Mouse (Mus musculus) liver, embryonic 13.5 days (tissue): ENCODE results near the gene Bgn. TPM values are rescaled to one million over a fixed set of nuclear protein-coding genes. Genes with fewer than 3 reads are reported as not detected.

Experiments
- ATAC-seq: fragments of 200-750 bp; cut with Nextera tagmentation; 2 replicates; pipeline ENCODE4 v1.8.0; 2017; ENCODE audit warnings: low read depth, mild to moderate bottlenecking, moderate number of reproducible peaks, moderate library complexity
- DNase-seq: peaks from one replicate; pipeline ENCODE4 v3.0.0; 2022
- H3K27ac ChIP-seq: fragments of 300-500 bp; sonication (generic); 2 replicates; pipeline ENCODE4 v1.5.1; 2015; ENCODE audit warnings: moderate library complexity, mild to moderate bottlenecking, inconsistent platforms
- H3K27me3 ChIP-seq: fragments of 300-500 bp; sonication (generic); 2 replicates; pipeline ENCODE4 v1.6.1; 2015; ENCODE audit warnings: mild to moderate bottlenecking, inconsistent platforms
- H3K36me3 ChIP-seq: fragments of 300-500 bp; sonication (generic); 2 replicates; pipeline ENCODE4 v1.6.1; 2015; ENCODE audit warnings: mild to moderate bottlenecking, inconsistent platforms
- H3K4me1 ChIP-seq: fragments of 300-500 bp; sonication (generic); replicated peaks from 2 replicates; pipeline ENCODE4 v1.6.1; 2015; ENCODE audit warnings: inconsistent platforms
- H3K4me2 ChIP-seq: fragments of 300-500 bp; sonication (generic); 2 replicates; pipeline ENCODE4 v1.6.1; 2015; ENCODE audit warnings: inconsistent platforms, mild to moderate bottlenecking, moderate library complexity
- H3K4me3 ChIP-seq: fragments of 300-500 bp; sonication (generic); replicated peaks from 2 replicates; pipeline ENCODE4 v1.5.1; 2015; ENCODE audit warnings: mild to moderate bottlenecking, inconsistent platforms
- H3K9ac ChIP-seq: fragments of 300-500 bp; sonication (generic); 2 replicates; pipeline ENCODE4 v1.6.1; 2015; ENCODE audit warnings: mild to moderate bottlenecking, inconsistent platforms
- H3K9me3 ChIP-seq: fragments of 300-500 bp; sonication (generic); replicated peaks from 2 replicates; pipeline ENCODE4 v1.6.1; 2016; ENCODE audit warnings: inconsistent platforms
- WGBS: fragments of 180-500 bp; shearing (Covaris S2); methylation state at CpG from one replicate; pipeline ENCODE4 v1.1.7; 2015; ENCODE audit not compliant: insufficient replicate concordance; 5-methylcytosine and 5-hydroxymethylcytosine counted together
- polyA plus RNA-seq: library from polyadenylated mRNA; unstranded; fragments of >200 nt; fragmentation: Nextera tagmentation; extraction: Ambion mirVana; gene quantifications from 2 replicates; pipeline ENCODE4 v1.2.1, GENCODE M21; 2015

Bgn gene
- polyA plus RNA-seq, 1 experiment from 2014 or later = 7.1 TPM

GRCm38 (mm10) chrX:73474340-73475165 lies 8.8 kb upstream of the Bgn start:
- H3K27ac ChIP-seq = no peak overlapping the region; the same call in 1 of the 2 replicates
- peaks cover 20% of the 10 kb centered on the region for H3K4me1 ChIP-seq

GRCm38 (mm10) chrX:73475658-73476256 lies 7.6 kb upstream of the Bgn start:
- no peaks in the 10 kb centered on the region for H3K36me3 ChIP-seq
- H3K4me1 ChIP-seq = peaks cover 20% of the 10 kb centered on the region
- H3K27ac ChIP-seq = peak overlapping the region; percentile 30
- ATAC-seq (peak; percentile 65), DNase-seq (peak; percentile 3)
- H3K27me3 ChIP-seq = peaks cover 12% of the 10 kb centered on the region
- H3K9ac ChIP-seq = no peak overlapping the region
- H3K4me3 ChIP-seq = no peak overlapping the region
- WGBS = 38% methylated on average over 1 of the region's 1 CpGs
- no peaks in the 10 kb centered on the region for H3K9me3 ChIP-seq
- no peak overlapping the region for H3K4me2 ChIP-seq

More at GRCm38 (mm10) chrX:73474340-73475165, 8.8 kb upstream of the Bgn start:
- Histone ChIP-seq H3K9me3 (no peaks in the 10 kb centered on the region), H3K9ac (no peak overlapping the region), H3K4me3 (no peak overlapping the region), H3K27me3 (peaks cover 9% of the 10 kb centered on the region; the same call in 1 of the 2 replicates), H3K4me2 (no peak overlapping the region), H3K36me3 (no peaks in the 10 kb centered on the region)
- no peak for DNase-seq
- no peak for ATAC-seq
- WGBS = 61% methylated on average over 12 of the region's 12 CpGs

GRCm38 (mm10) chrX:73476621-73477020 lies 6.8 kb upstream of the Bgn start:
- ATAC-seq (peak; percentile 63), DNase-seq (no peak)
- H3K27ac ChIP-seq = peak overlapping the region; percentile 30
- H3K4me1 ChIP-seq = peaks cover 20% of the 10 kb centered on the region
- H3K9ac ChIP-seq = no peak overlapping the region
- H3K4me2 ChIP-seq = no peak overlapping the region
- peaks cover 12% of the 10 kb centered on the region for H3K27me3 ChIP-seq
- no peaks in the 10 kb centered on the region for H3K36me3 ChIP-seq
- H3K4me3 ChIP-seq = no peak overlapping the region
- WGBS = 47% methylated on average over 2 of the region's 2 CpGs
- H3K9me3 ChIP-seq = no peaks in the 10 kb centered on the region

- peaks cover 12% of the 10 kb centered on the region for H3K27me3 ChIP-seq
- no peak for ATAC-seq
- H3K4me3 ChIP-seq = no peak overlapping the region
- no peak overlapping the region for H3K4me2 ChIP-seq
- peaks cover 20% of the 10 kb centered on the region for H3K4me1 ChIP-seq
- no peaks in the 10 kb centered on the region for H3K9me3 ChIP-seq
- WGBS = 55% methylated on average over 2 of the region's 2 CpGs
- no peak overlapping the region for H3K9ac ChIP-seq
- H3K36me3 ChIP-seq = no peaks in the 10 kb centered on the region
- H3K27ac ChIP-seq = no peak overlapping the region
- no peak for DNase-seq
Measured at GRCm38 (mm10) chrX:73477500-73477899, 5.9 kb upstream of the Bgn start.

- H3K4me3 ChIP-seq = no peak overlapping the region
- H3K4me2 ChIP-seq = no peak overlapping the region
- no peak for ATAC-seq
- H3K9me3 ChIP-seq = no peaks in the 10 kb centered on the region
- no peak overlapping the region for H3K9ac ChIP-seq
- no peaks in the 10 kb centered on the region for H3K36me3 ChIP-seq
- peaks cover 19% of the 10 kb centered on the region for H3K27me3 ChIP-seq
- DNase-seq = no peak
- peaks cover 17% of the 10 kb centered on the region for H3K4me1 ChIP-seq
- no peak overlapping the region; the same call in 1 of the 2 replicates for H3K27ac ChIP-seq
Measured at GRCm38 (mm10) chrX:73479656-73480055, 3.7 kb upstream of the Bgn start.

GRCm38 (mm10) chrX:73480334-73480733 lies 3.1 kb upstream of the Bgn start:
- WGBS = 32% methylated on average over 2 of the region's 2 CpGs
- H3K27ac ChIP-seq = no peak overlapping the region
- no peak overlapping the region for H3K4me2 ChIP-seq
- no peak for ATAC-seq
- no peaks in the 10 kb centered on the region for H3K36me3 ChIP-seq
- no peaks in the 10 kb centered on the region for H3K9me3 ChIP-seq
- H3K9ac ChIP-seq = no peak overlapping the region
- H3K27me3 ChIP-seq = peaks cover 17% of the 10 kb centered on the region
- no peak for DNase-seq
- peaks cover 11% of the 10 kb centered on the region for H3K4me1 ChIP-seq
- no peak overlapping the region for H3K4me3 ChIP-seq

- Histone ChIP-seq H3K9me3 (no peaks in the 10 kb centered on the region), H3K27ac (no peak overlapping the region), H3K4me1 (no peaks in the 10 kb centered on the region), H3K36me3 (no peaks in the 10 kb centered on the region), H3K9ac (no peak overlapping the region), H3K4me2 (no peak overlapping the region), H3K27me3 (peaks cover 17% of the 10 kb centered on the region), H3K4me3 (no peak overlapping the region)
- ATAC-seq = no peak
- no peak for DNase-seq
- 17% methylated on average over 4 of the region's 4 CpGs for WGBS
Measured at GRCm38 (mm10) chrX:73482643-73483483, 539 bp upstream of the Bgn start.

- H3K4me2 ChIP-seq = peak overlapping the region; percentile 17; the same call in 1 of the 2 replicates
- no peak overlapping the region for H3K27ac ChIP-seq
- ATAC-seq = no peak
- WGBS = 58% methylated on average over 1 of the region's 1 CpGs
- DNase-seq = no peak
- no peaks in the 10 kb centered on the region for H3K9me3 ChIP-seq
- peaks cover 17% of the 10 kb centered on the region for H3K27me3 ChIP-seq
- no peak overlapping the region for H3K9ac ChIP-seq
- no peaks in the 10 kb centered on the region for H3K4me1 ChIP-seq
- H3K4me3 ChIP-seq = peak overlapping the region; percentile 12
- H3K36me3 ChIP-seq = no peaks in the 10 kb centered on the region
Measured at GRCm38 (mm10) chrX:73484076-73484475, 674 bp downstream of the Bgn start.

- Histone ChIP-seq H3K4me3 (no peak overlapping the region), H3K9ac (no peak overlapping the region), H3K4me1 (no peaks in the 10 kb centered on the region), H3K27ac (no peak overlapping the region), H3K27me3 (peaks cover 20% of the 10 kb centered on the region), H3K36me3 (no peaks in the 10 kb centered on the region), H3K4me2 (peak overlapping the region; percentile 17), H3K9me3 (no peaks in the 10 kb centered on the region)
- DNase-seq (no peak), ATAC-seq (no peak)
- WGBS = 61% methylated on average over 4 of the region's 4 CpGs
Measured at GRCm38 (mm10) chrX:73484870-73485269, 1.5 kb downstream of the Bgn start.

- Histone ChIP-seq H3K9me3 (no peaks in the 10 kb centered on the region), H3K4me2 (no peak overlapping the region), H3K4me3 (no peak overlapping the region), H3K4me1 (no peaks in the 10 kb centered on the region), H3K9ac (no peak overlapping the region), H3K36me3 (no peaks in the 10 kb centered on the region), H3K27me3 (peaks cover 17% of the 10 kb centered on the region), H3K27ac (no peak overlapping the region)
- DNase-seq (no peak), ATAC-seq (no peak)
- 53% methylated on average over 5 of the region's 5 CpGs for WGBS
Measured at GRCm38 (mm10) chrX:73486920-73487319, 3.5 kb downstream of the Bgn start.

- WGBS = 50% methylated on average over 4 of the region's 4 CpGs
- H3K9me3 ChIP-seq = no peaks in the 10 kb centered on the region
- H3K27me3 ChIP-seq = peaks cover 8% of the 10 kb centered on the region; the same call in 1 of the 2 replicates
- H3K4me3 ChIP-seq = no peak overlapping the region
- H3K36me3 ChIP-seq = no peaks in the 10 kb centered on the region
- DNase-seq (no peak), ATAC-seq (no peak)
- H3K4me2 ChIP-seq = no peak overlapping the region
- H3K27ac ChIP-seq = no peak overlapping the region
- no peak overlapping the region for H3K9ac ChIP-seq
- no peaks in the 10 kb centered on the region for H3K4me1 ChIP-seq
Measured at GRCm38 (mm10) chrX:73490186-73490585, 6.8 kb downstream of the Bgn start.
